Mouse (Mus musculus): ENCODE measurements around the gene Cep170b. TPM values are rescaled to one million over a fixed set of nuclear protein-coding genes. Genes with fewer than 3 reads are reported as not detected.

Gene Cep170b
- polyA plus RNA-seq, 1 experiment from 2014 or later: 36.0 TPM

DNA sequence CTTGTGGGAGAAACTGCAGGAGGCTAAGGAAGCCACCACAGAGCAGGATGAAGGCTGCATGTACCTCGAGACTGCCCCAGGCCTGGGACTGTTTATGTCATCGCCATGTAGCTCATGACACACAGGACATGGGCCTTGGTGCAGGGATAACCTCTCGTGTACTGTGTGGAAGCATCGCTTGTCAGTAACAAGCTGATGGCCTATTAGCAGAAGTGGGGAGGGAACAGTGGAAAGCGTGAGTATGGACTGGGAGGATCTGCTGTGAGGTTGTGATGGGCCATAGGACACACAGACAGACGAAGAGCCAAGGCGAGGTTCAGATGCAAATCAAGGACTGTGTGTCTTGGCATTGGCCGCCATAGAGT is 27.3 kb downstream of the Cep170b start:
- peak; percentile 36; the same call in 1 of the 2 replicates for ATAC-seq
- H3K9ac ChIP-seq (ENCODE audit: low read depth, low read length): peak overlapping the region; percentile 58
- no peaks in the 10 kb centered on the region for H3K27me3 ChIP-seq (ENCODE audit: control insufficient read depth, insufficient read depth, low read depth, low read length)
- H3K4me2 ChIP-seq (ENCODE audit: low read length): no peak overlapping the region
- peak overlapping the region; percentile 87 for H3K27ac ChIP-seq (ENCODE audit: low read length)
- H3K36me3 ChIP-seq (ENCODE audit: control insufficient read depth, insufficient read depth, low read length): peaks cover 13% of the 10 kb centered on the region
- H3K9me3 ChIP-seq (replicated peaks; ENCODE audit: control insufficient read depth, low read length, poor library complexity, severe bottlenecking): no peaks in the 10 kb centered on the region
- peaks cover 9% of the 10 kb centered on the region for H3K4me1 ChIP-seq (ENCODE audit: control insufficient read depth, insufficient read depth, low read length)
- H3K4me3 ChIP-seq (ENCODE audit: low read depth, low read length): no peak overlapping the region
- WGBS: 70% methylated on average over 8 of the region's 8 CpGs

- H3K27ac ChIP-seq (ENCODE audit: low read length): no peak overlapping the region
- ATAC-seq: no peak
- no peaks in the 10 kb centered on the region for H3K27me3 ChIP-seq (ENCODE audit: control insufficient read depth, insufficient read depth, low read depth, low read length)
- no peaks in the 10 kb centered on the region for H3K9me3 ChIP-seq (replicated peaks; ENCODE audit: control insufficient read depth, low read length, poor library complexity, severe bottlenecking)
- 90% methylated on average over 12 of the region's 12 CpGs for WGBS
- no peak overlapping the region for H3K4me2 ChIP-seq (ENCODE audit: low read length)
- H3K4me3 ChIP-seq (ENCODE audit: low read depth, low read length): no peak overlapping the region
- H3K36me3 ChIP-seq (ENCODE audit: control insufficient read depth, insufficient read depth, low read length): no peaks in the 10 kb centered on the region
- H3K9ac ChIP-seq (ENCODE audit: low read depth, low read length): no peak overlapping the region
- H3K4me1 ChIP-seq (ENCODE audit: control insufficient read depth, insufficient read depth, low read length): peaks cover 9% of the 10 kb centered on the region
These were observed 30.7 kb downstream of the Cep170b start for GRCm38 (mm10) chr12:112750976-112751375.

- no peaks in the 10 kb centered on the region for H3K27me3 ChIP-seq (ENCODE audit: control insufficient read depth, insufficient read depth, low read depth, low read length)
- no peak for ATAC-seq
- no peak overlapping the region for H3K9ac ChIP-seq (ENCODE audit: low read depth, low read length)
- H3K4me3 ChIP-seq (ENCODE audit: low read depth, low read length): no peak overlapping the region
- H3K4me1 ChIP-seq (ENCODE audit: control insufficient read depth, insufficient read depth, low read length): peaks cover 3% of the 10 kb centered on the region
- no peaks in the 10 kb centered on the region for H3K36me3 ChIP-seq (ENCODE audit: control insufficient read depth, insufficient read depth, low read length)
- no peaks in the 10 kb centered on the region for H3K9me3 ChIP-seq (replicated peaks; ENCODE audit: control insufficient read depth, low read length, poor library complexity, severe bottlenecking)
- 46% methylated on average over 2 of the region's 2 CpGs for WGBS
- no peak overlapping the region for H3K27ac ChIP-seq (ENCODE audit: low read length)
- no peak overlapping the region for H3K4me2 ChIP-seq (ENCODE audit: low read length)
These were observed 32.1 kb downstream of the Cep170b start for GRCm38 (mm10) chr12:112752399-112752798.

GRCm38 (mm10) chr12:112755900-112756299 is 35.6 kb downstream of the Cep170b start:
- H3K36me3 ChIP-seq (ENCODE audit: control insufficient read depth, insufficient read depth, low read length): no peaks in the 10 kb centered on the region
- 70% methylated on average over 4 of the region's 4 CpGs for WGBS
- H3K4me3 ChIP-seq (ENCODE audit: low read depth, low read length): no peak overlapping the region
- ATAC-seq: no peak
- H3K4me2 ChIP-seq (ENCODE audit: low read length): no peak overlapping the region
- no peaks in the 10 kb centered on the region for H3K27me3 ChIP-seq (ENCODE audit: control insufficient read depth, insufficient read depth, low read depth, low read length)
- H3K9me3 ChIP-seq (replicated peaks; ENCODE audit: control insufficient read depth, low read length, poor library complexity, severe bottlenecking): no peaks in the 10 kb centered on the region
- no peaks in the 10 kb centered on the region for H3K4me1 ChIP-seq (ENCODE audit: control insufficient read depth, insufficient read depth, low read length)
- no peak overlapping the region for H3K27ac ChIP-seq (ENCODE audit: low read length)
- H3K9ac ChIP-seq (ENCODE audit: low read depth, low read length): no peak overlapping the region

GRCm38 (mm10) chr12:112757896-112758295 is 37.6 kb downstream of the Cep170b start:
- Histone ChIP-seq H3K9ac (ENCODE audit: low read depth, low read length) (no peak overlapping the region), H3K36me3 (ENCODE audit: control insufficient read depth, insufficient read depth, low read length) (no peaks in the 10 kb centered on the region), H3K9me3 (replicated peaks; ENCODE audit: control insufficient read depth, low read length, poor library complexity, severe bottlenecking) (no peaks in the 10 kb centered on the region), H3K4me3 (ENCODE audit: low read depth, low read length) (no peak overlapping the region), H3K4me1 (ENCODE audit: control insufficient read depth, insufficient read depth, low read length) (no peaks in the 10 kb centered on the region), H3K27ac (ENCODE audit: low read length) (no peak overlapping the region), H3K4me2 (ENCODE audit: low read length) (no peak overlapping the region), H3K27me3 (ENCODE audit: control insufficient read depth, insufficient read depth, low read depth, low read length) (no peaks in the 10 kb centered on the region)
- no peak for ATAC-seq
- WGBS: 91% methylated on average over 5 of the region's 5 CpGs

DNA sequence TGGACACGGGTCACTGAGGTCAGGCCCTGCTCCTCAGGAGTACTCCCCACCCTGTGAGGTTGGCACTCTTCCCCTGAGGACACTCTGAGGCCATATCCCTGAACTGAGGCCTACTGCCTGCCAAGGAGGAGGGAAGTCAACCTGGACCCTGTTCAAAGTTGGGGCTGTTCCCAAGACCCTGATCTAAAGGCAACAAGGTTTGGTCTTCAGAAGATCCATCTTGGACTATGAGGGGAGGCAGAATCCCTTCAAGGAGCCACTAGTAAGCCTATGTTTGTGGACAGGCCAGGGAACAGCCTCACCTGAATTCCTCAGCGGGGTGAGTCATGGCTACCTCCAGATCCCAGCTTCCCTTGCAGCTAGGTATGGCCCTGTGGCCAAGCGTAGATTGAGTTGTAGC is 39.2 kb downstream of the Cep170b start:
- WGBS: 85% methylated on average over 3 of the region's 3 CpGs
- Histone ChIP-seq H3K36me3 (ENCODE audit: control insufficient read depth, insufficient read depth, low read length) (no peaks in the 10 kb centered on the region), H3K27me3 (ENCODE audit: control insufficient read depth, insufficient read depth, low read depth, low read length) (no peaks in the 10 kb centered on the region), H3K9me3 (replicated peaks; ENCODE audit: control insufficient read depth, low read length, poor library complexity, severe bottlenecking) (no peaks in the 10 kb centered on the region), H3K9ac (ENCODE audit: low read depth, low read length) (no peak overlapping the region), H3K27ac (ENCODE audit: low read length) (no peak overlapping the region), H3K4me1 (ENCODE audit: control insufficient read depth, insufficient read depth, low read length) (no peaks in the 10 kb centered on the region), H3K4me2 (ENCODE audit: low read length) (no peak overlapping the region), H3K4me3 (ENCODE audit: low read depth, low read length) (no peak overlapping the region)
- ATAC-seq: no peak

- Histone ChIP-seq H3K9me3 (replicated peaks; ENCODE audit: control insufficient read depth, low read length, poor library complexity, severe bottlenecking) (no peaks in the 10 kb centered on the region), H3K27ac (ENCODE audit: low read length) (no peak within 1 kb of the TSS), H3K4me3 (ENCODE audit: low read depth, low read length) (no peak within 1 kb of the TSS), H3K27me3 (ENCODE audit: control insufficient read depth, insufficient read depth, low read depth, low read length) (no peaks in the 10 kb centered on the region), H3K36me3 (ENCODE audit: control insufficient read depth, insufficient read depth, low read length) (no peaks in the 10 kb centered on the region), H3K9ac (ENCODE audit: low read depth, low read length) (no peak within 1 kb of the TSS), H3K4me2 (ENCODE audit: low read length) (no peak within 1 kb of the TSS), H3K4me1 (ENCODE audit: control insufficient read depth, insufficient read depth, low read length) (no peaks in the 10 kb centered on the region)
- no peak for ATAC-seq
- 45% methylated on average over 4 of the region's 4 CpGs for WGBS
These were observed 40.1 kb downstream of the Cep170b start, which contains the start of gene Pld4 for GRCm38 (mm10) chr12:112760154-112760926. Pld4 (plus strand) TSS chr12:112760655.

- H3K4me1 ChIP-seq (ENCODE audit: control insufficient read depth, insufficient read depth, low read length): no peaks in the 10 kb centered on the region
- no peak overlapping the region for H3K27ac ChIP-seq (ENCODE audit: low read length)
- H3K9me3 ChIP-seq (replicated peaks; ENCODE audit: control insufficient read depth, low read length, poor library complexity, severe bottlenecking): no peaks in the 10 kb centered on the region
- no peak overlapping the region for H3K4me3 ChIP-seq (ENCODE audit: low read depth, low read length)
- no peak overlapping the region for H3K9ac ChIP-seq (ENCODE audit: low read depth, low read length)
- H3K36me3 ChIP-seq (ENCODE audit: control insufficient read depth, insufficient read depth, low read length): no peaks in the 10 kb centered on the region
- no peak overlapping the region for H3K4me2 ChIP-seq (ENCODE audit: low read length)
- no peak for ATAC-seq
- no peaks in the 10 kb centered on the region for H3K27me3 ChIP-seq (ENCODE audit: control insufficient read depth, insufficient read depth, low read depth, low read length)
- WGBS: 90% methylated on average over 4 of the region's 4 CpGs
These were observed 41.2 kb downstream of the Cep170b start for GRCm38 (mm10) chr12:112761411-112761810.

GRCm38 (mm10) chr12:112762018-112762417 is 41.8 kb downstream of the Cep170b start:
- H3K4me1 ChIP-seq (ENCODE audit: control insufficient read depth, insufficient read depth, low read length): no peaks in the 10 kb centered on the region
- H3K27me3 ChIP-seq (ENCODE audit: control insufficient read depth, insufficient read depth, low read depth, low read length): no peaks in the 10 kb centered on the region
- ATAC-seq: no peak
- H3K9me3 ChIP-seq (replicated peaks; ENCODE audit: control insufficient read depth, low read length, poor library complexity, severe bottlenecking): no peaks in the 10 kb centered on the region
- no peak overlapping the region for H3K4me2 ChIP-seq (ENCODE audit: low read length)
- H3K27ac ChIP-seq (ENCODE audit: low read length): no peak overlapping the region
- 87% methylated on average over 3 of the region's 3 CpGs for WGBS
- no peaks in the 10 kb centered on the region for H3K36me3 ChIP-seq (ENCODE audit: control insufficient read depth, insufficient read depth, low read length)
- H3K9ac ChIP-seq (ENCODE audit: low read depth, low read length): no peak overlapping the region
- no peak overlapping the region for H3K4me3 ChIP-seq (ENCODE audit: low read depth, low read length)

Data from midbrain, embryonic 16.5 days (tissue).